29 mouse cellular contexts compared by ENCODE assay signal in genomic region chr16:72587376-72588072, GRCm38 (mm10).
DNase-seq lines count a peak whose midpoint lies in the region; ATAC-seq and TF ChIP-seq lines count a peak whose summit lies in the region.
"Had no signal": no experiment of that assay in that cellular context is flagged by ENCODE, and none has a peak within 500 bp of the region (broad histone marks: within the 10 kb centered on the region; RNA-seq: fewer than 3 reads in every experiment).

No protein-coding gene starts in this region.

- no peaks in the 10 kb centered on the region for H3K36me3 ChIP-seq in embryonic facial prominence, embryonic 11.5 days (replicated peaks; ENCODE audit: control insufficient read depth, insufficient read depth, low read depth, low read length)
- H3K36me3 ChIP-seq in embryonic facial prominence, embryonic 10.5 days (replicated peaks) = no peaks in the 10 kb centered on the region
- no peaks in the 10 kb centered on the region for H3K36me3 ChIP-seq in neural tube, embryonic 11.5 days (ENCODE audit: control insufficient read depth, insufficient read depth, low read length)
- H3K36me3 ChIP-seq in neural tube, embryonic 15.5 days = no peaks in the 10 kb centered on the region
- no peaks in the 10 kb centered on the region for H3K36me3 ChIP-seq in limb, embryonic 14.5 days (ENCODE audit: control insufficient read depth, insufficient read depth, low read length)
- H3K36me3 ChIP-seq: embryonic facial prominence, embryonic 15.5 days; G1E; heart, embryonic 12.5 days; heart, embryonic 15.5 days; hindbrain, embryonic 10.5 days; hindbrain, embryonic 13.5 days had no signal

- H3K27ac ChIP-seq in embryonic facial prominence, embryonic 11.5 days (replicated peaks; ENCODE audit: low read depth, low read length) = no peak overlapping the region
- no peak overlapping the region for H3K27ac ChIP-seq in embryonic facial prominence, embryonic 10.5 days (replicated peaks)
- no peak overlapping the region for H3K27ac ChIP-seq in neural tube, embryonic 11.5 days (ENCODE audit: low read depth, low read length)
- H3K27ac ChIP-seq in neural tube, embryonic 15.5 days (replicated peaks) = no peak overlapping the region
- no peak overlapping the region for H3K27ac ChIP-seq in limb, embryonic 14.5 days (replicated peaks; ENCODE audit: low read depth, low read length)
- H3K27ac ChIP-seq: embryonic facial prominence, embryonic 15.5 days; heart, embryonic 15.5 days; hindbrain, embryonic 10.5 days; hindbrain, embryonic 13.5 days had no signal

- no peaks in the 10 kb centered on the region for H3K4me1 ChIP-seq in embryonic facial prominence, embryonic 11.5 days (ENCODE audit: control insufficient read depth, insufficient read depth, low read length)
- H3K4me1 ChIP-seq in embryonic facial prominence, embryonic 10.5 days = peaks cover 5% of the 10 kb centered on the region; the same call in 1 of the 2 replicates
- no peaks in the 10 kb centered on the region; the same call in 1 of the 2 replicates for H3K4me1 ChIP-seq in neural tube, embryonic 11.5 days (ENCODE audit: control insufficient read depth, insufficient read depth, low read length)
- H3K4me1 ChIP-seq in neural tube, embryonic 15.5 days = peaks cover 6% of the 10 kb centered on the region; the same call in 1 of the 2 replicates
- H3K4me1 ChIP-seq in limb, embryonic 14.5 days (ENCODE audit: control insufficient read depth, insufficient read depth, low read length) = no peaks in the 10 kb centered on the region
- H3K4me1 ChIP-seq: embryonic facial prominence, embryonic 15.5 days; heart, embryonic 12.5 days; heart, embryonic 15.5 days; hindbrain, embryonic 10.5 days had no signal

- no peaks in the 10 kb centered on the region for H3K27me3 ChIP-seq in embryonic facial prominence, embryonic 11.5 days (ENCODE audit: control insufficient read depth, insufficient read depth, low read length)
- H3K27me3 ChIP-seq in embryonic facial prominence, embryonic 10.5 days (replicated peaks; ENCODE audit: low read depth, poor library complexity, severe bottlenecking) = no peaks in the 10 kb centered on the region
- no peaks in the 10 kb centered on the region for H3K27me3 ChIP-seq in neural tube, embryonic 11.5 days (ENCODE audit: control insufficient read depth, insufficient read depth, low read length)
- no peaks in the 10 kb centered on the region for H3K27me3 ChIP-seq in neural tube, embryonic 15.5 days (replicated peaks)
- H3K27me3 ChIP-seq in limb, embryonic 14.5 days (ENCODE audit: control insufficient read depth, insufficient read depth, low read length) = no peaks in the 10 kb centered on the region
- H3K27me3 ChIP-seq: CH12.LX; embryonic facial prominence, embryonic 15.5 days; heart, embryonic 12.5 days; heart, embryonic 15.5 days; hindbrain, embryonic 13.5 days; Patski had no signal

- peak; percentile 53 for DNase-seq in embryonic facial prominence, embryonic 11.5 days (ENCODE audit: low spot score)
- no peak for DNase-seq in embryonic facial prominence, embryonic 10.5 days (ENCODE audit: low spot score)
- no peak for DNase-seq in neural tube, embryonic 11.5 days (ENCODE audit: low spot score)
- peak; percentile 44 for DNase-seq in embryo, embryonic 11 days
- peak; percentile 14 for DNase-seq in limb, embryonic 14.5 days (ENCODE audit: low spot score)
- no peak for DNase-seq in spleen, postnatal 10 days (ENCODE audit: low spot score in 2 of 2)
- no peak for DNase-seq in thymus, postnatal 36 days
- DNase-seq: adrenal gland, postnatal 10 days; adrenal gland, postnatal 36 days; B cell, adult 2 months; cerebellum, adult 18-20 months; cerebellum, adult 9-10 months; cerebellum, postnatal 14 days; forebrain, postnatal 0 days; gastrocnemius, postnatal 25 days; heart, adult 18-20 months; heart, postnatal 10 days; heart, postnatal 36 days had no signal

- H3K9me3 ChIP-seq in embryonic facial prominence, embryonic 11.5 days (replicated peaks; ENCODE audit: control insufficient read depth, low read length) = no peaks in the 10 kb centered on the region
- H3K9me3 ChIP-seq in embryonic facial prominence, embryonic 10.5 days = no peaks in the 10 kb centered on the region
- H3K9me3 ChIP-seq in neural tube, embryonic 11.5 days (ENCODE audit: control insufficient read depth, low read length) = no peaks in the 10 kb centered on the region
- no peaks in the 10 kb centered on the region for H3K9me3 ChIP-seq in neural tube, embryonic 15.5 days (replicated peaks)
- H3K9me3 ChIP-seq in limb, embryonic 14.5 days (ENCODE audit: control insufficient read depth, low read length) = no peaks in the 10 kb centered on the region
- H3K9me3 ChIP-seq: embryonic facial prominence, embryonic 15.5 days; G1E; heart, embryonic 12.5 days; heart, embryonic 15.5 days; hindbrain, embryonic 10.5 days; hindbrain, embryonic 13.5 days had no signal

- H3K4me3 ChIP-seq in embryonic facial prominence, embryonic 11.5 days (ENCODE audit: low read depth, low read length) = no peak overlapping the region
- no peak overlapping the region for H3K4me3 ChIP-seq in embryonic facial prominence, embryonic 10.5 days
- H3K4me3 ChIP-seq in neural tube, embryonic 11.5 days (ENCODE audit: low read depth, low read length) = no peak overlapping the region
- no peak overlapping the region for H3K4me3 ChIP-seq in neural tube, embryonic 15.5 days (replicated peaks)
- H3K4me3 ChIP-seq in limb, embryonic 14.5 days (replicated peaks; ENCODE audit: low read length) = no peak overlapping the region
- H3K4me3 ChIP-seq: embryonic facial prominence, embryonic 15.5 days; heart, embryonic 12.5 days; heart, embryonic 15.5 days; hindbrain, embryonic 10.5 days; hindbrain, embryonic 13.5 days had no signal

- TF ChIP-seq POLR2A in limb, embryonic 14.5 days (IDR thresholded peaks at IDR 0.05; ENCODE audit: borderline replicate concordance, extremely low read depth, insufficient read depth, insufficient read length) = no peak

- ATAC-seq in embryonic facial prominence, embryonic 11.5 days (replicated peaks; ENCODE audit: insufficient number of reproducible peaks, low FRiP score, low TSS enrichment, low read depth) = 0 out of 2 replicates have a peak, but pooled peaks have one; percentile 39
- peak; percentile 70 for ATAC-seq in neural tube, embryonic 11.5 days (ENCODE audit: insufficient read depth, low FRiP score, low TSS enrichment)
- ATAC-seq in neural tube, embryonic 15.5 days (ENCODE audit: low FRiP score) = no peak
- no peak for ATAC-seq in limb, embryonic 14.5 days (ENCODE audit: low FRiP score, low read depth)
- ATAC-seq: forebrain, embryonic 14.5 days; forebrain, postnatal 0 days; hindbrain, embryonic 16.5 days; Patski had no signal

- WGBS in embryonic facial prominence, embryonic 11.5 days = 43% methylated on average over 3 of the region's 3 CpGs
- 60% methylated on average over 3 of the region's 3 CpGs for WGBS in embryonic facial prominence, embryonic 10.5 days
- 18% methylated on average over 3 of the region's 3 CpGs for WGBS in neural tube, embryonic 11.5 days
- WGBS in neural tube, embryonic 15.5 days = 33% methylated on average over 3 of the region's 3 CpGs
- WGBS in limb, embryonic 14.5 days = 58% methylated on average over 3 of the region's 3 CpGs

- no peak overlapping the region for H3K4me2 ChIP-seq in embryonic facial prominence, embryonic 11.5 days (ENCODE audit: low read depth, low read length)
- no peak overlapping the region for H3K4me2 ChIP-seq in neural tube, embryonic 11.5 days (ENCODE audit: low read depth)
- H3K4me2 ChIP-seq in neural tube, embryonic 15.5 days = no peak overlapping the region
- no peak overlapping the region for H3K4me2 ChIP-seq in limb, embryonic 14.5 days (replicated peaks; ENCODE audit: low read depth, low read length, severe bottlenecking)
- H3K4me2 ChIP-seq: embryonic facial prominence, embryonic 15.5 days; heart, embryonic 12.5 days; heart, embryonic 15.5 days; hindbrain, embryonic 13.5 days had no signal

- H3K9ac ChIP-seq in embryonic facial prominence, embryonic 11.5 days (replicated peaks; ENCODE audit: low read length) = no peak overlapping the region
- H3K9ac ChIP-seq in neural tube, embryonic 11.5 days (ENCODE audit: low read length) = no peak overlapping the region
- no peak overlapping the region for H3K9ac ChIP-seq in neural tube, embryonic 15.5 days (replicated peaks)
- no peak overlapping the region for H3K9ac ChIP-seq in limb, embryonic 14.5 days (ENCODE audit: low read depth, low read length, severe bottlenecking)
- H3K9ac ChIP-seq: embryonic facial prominence, embryonic 15.5 days; forebrain, postnatal 0 days; heart, embryonic 12.5 days; heart, embryonic 15.5 days; hindbrain, embryonic 13.5 days had no signal

Comparison
In these comparisons a context has a peak if more than half of its experiments do, and no peak if none do; other contexts are left out.
1. ATAC-seq: peak in embryonic facial prominence, embryonic 11.5 days (single experiment) and neural tube, embryonic 11.5 days (single experiment); none in neural tube, embryonic 15.5 days (single experiment) and limb, embryonic 14.5 days (single experiment).
2. DNase-seq: peak in embryonic facial prominence, embryonic 11.5 days (single experiment), embryo, embryonic 11 days (single experiment) and limb, embryonic 14.5 days (single experiment); none in embryonic facial prominence, embryonic 10.5 days (single experiment), neural tube, embryonic 11.5 days (single experiment), spleen, postnatal 10 days (0 of 2) and thymus, postnatal 36 days (0 of 2).